Mouse (Mus musculus) thymus, adult 2 months (tissue): ENCODE results near the gene Rapgef5.

Experiments used
- CTCF ChIP-seq: fragments of 200-500 bp; IDR thresholded peaks from 2 replicates; pipeline ENCODE4 v1.5.1; 2012; ENCODE audit warnings: mild to moderate bottlenecking, control low read depth, low read length, moderate library complexity, borderline replicate concordance; ENCODE audit not compliant: control insufficient read depth, poor library complexity, insufficient read depth; ENCODE audit errors: extremely low read depth
- POLR2A ChIP-seq: fragments of 200-500 bp; IDR thresholded peaks from 2 replicates; pipeline ENCODE4 v1.6.1; 2012; ENCODE audit warnings: mild to moderate bottlenecking, low read length, control low read depth, moderate library complexity; ENCODE audit not compliant: control insufficient read depth, poor library complexity, insufficient read depth; ENCODE audit errors: extremely low read depth

- TF ChIP-seq CTCF (no peak), POLR2A (no peak)
Observed at GRCm38 (mm10) chr12:117776841-117777240, 260.6 kb downstream of the Rapgef5 start.
